Mouse (Mus musculus): ENCODE results near the gene Irf2bpl.

The Irf2bpl gene

DNA sequence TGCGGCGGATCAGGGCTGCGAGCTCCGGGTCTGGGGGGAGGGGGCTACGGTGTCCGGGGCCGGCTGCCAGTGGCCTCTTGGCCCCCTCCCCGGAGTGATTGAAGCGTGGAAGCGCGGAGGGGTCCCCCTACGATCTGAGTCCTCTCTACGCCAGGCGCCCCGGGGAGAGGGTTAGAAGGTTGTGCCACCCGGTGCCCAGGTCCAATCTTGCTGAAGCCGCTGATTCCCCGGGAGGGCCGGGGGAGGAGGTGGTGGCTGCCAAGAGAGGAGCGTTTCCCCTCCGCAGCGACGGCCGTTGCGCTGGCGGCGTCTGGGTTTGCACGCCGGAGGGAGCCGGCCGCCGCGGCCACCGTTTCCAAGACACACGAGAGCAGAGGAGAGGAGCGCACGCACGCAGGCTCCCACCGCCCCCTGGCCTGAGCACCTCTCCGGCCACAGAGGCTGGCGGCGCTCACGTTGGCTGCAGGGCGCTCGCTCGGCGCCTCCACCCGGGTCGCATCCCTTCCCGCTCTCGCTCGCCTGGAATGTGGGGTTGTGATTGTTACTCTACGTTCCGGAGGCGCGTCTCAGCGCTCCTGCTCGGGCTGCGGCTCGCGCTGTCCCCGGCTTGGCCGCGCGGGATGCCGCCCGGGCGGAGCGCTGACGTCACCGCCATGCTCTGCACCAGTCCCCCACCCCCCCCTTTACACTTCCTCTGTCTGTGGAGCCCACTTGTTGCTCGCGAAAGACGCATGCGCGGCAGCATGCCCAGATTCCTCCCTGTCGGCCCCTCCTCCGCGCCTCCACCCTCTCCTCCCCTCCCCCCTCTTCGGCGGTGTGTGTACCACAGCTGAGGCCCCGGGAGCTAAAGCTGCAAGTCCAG is at the start of gene Irf2bpl:
Gene Irf2bpl (minus strand): TSS at position 602 of the 862 bp plus-strand sequence.
- in situ Hi-C loops (cut with MboI; ENCODE audit: low pct_unique_long_range_greater_than_20kb in 1 of 2, low sequenced_read_pairs in 2 of 2, unreplicated experiment in 1 of 2) = no loop called here

- in situ Hi-C loops (cut with MboI; ENCODE audit: low pct_unique_long_range_greater_than_20kb in 1 of 2, low sequenced_read_pairs in 2 of 2, unreplicated experiment in 1 of 2) = loop anchor here in 1 of 2 experiments (10.0 kb wide), 1 partner anchor 138 kb away; no protein-coding TSS in a partner anchor
Measured at GRCm38 (mm10) chr12:86932575-86932952, 48.0 kb upstream of the Irf2bpl start.

GRCm38 (mm10) chr12:86931919-86932574 is 47.4 kb upstream of the Irf2bpl start:
- in situ Hi-C loops (cut with MboI; ENCODE audit: low pct_unique_long_range_greater_than_20kb in 1 of 2, low sequenced_read_pairs in 2 of 2, unreplicated experiment in 1 of 2) = loop anchor here in 1 of 2 experiments (10.0 kb wide), 1 partner anchor 137 kb away; no protein-coding TSS in a partner anchor

DNA sequence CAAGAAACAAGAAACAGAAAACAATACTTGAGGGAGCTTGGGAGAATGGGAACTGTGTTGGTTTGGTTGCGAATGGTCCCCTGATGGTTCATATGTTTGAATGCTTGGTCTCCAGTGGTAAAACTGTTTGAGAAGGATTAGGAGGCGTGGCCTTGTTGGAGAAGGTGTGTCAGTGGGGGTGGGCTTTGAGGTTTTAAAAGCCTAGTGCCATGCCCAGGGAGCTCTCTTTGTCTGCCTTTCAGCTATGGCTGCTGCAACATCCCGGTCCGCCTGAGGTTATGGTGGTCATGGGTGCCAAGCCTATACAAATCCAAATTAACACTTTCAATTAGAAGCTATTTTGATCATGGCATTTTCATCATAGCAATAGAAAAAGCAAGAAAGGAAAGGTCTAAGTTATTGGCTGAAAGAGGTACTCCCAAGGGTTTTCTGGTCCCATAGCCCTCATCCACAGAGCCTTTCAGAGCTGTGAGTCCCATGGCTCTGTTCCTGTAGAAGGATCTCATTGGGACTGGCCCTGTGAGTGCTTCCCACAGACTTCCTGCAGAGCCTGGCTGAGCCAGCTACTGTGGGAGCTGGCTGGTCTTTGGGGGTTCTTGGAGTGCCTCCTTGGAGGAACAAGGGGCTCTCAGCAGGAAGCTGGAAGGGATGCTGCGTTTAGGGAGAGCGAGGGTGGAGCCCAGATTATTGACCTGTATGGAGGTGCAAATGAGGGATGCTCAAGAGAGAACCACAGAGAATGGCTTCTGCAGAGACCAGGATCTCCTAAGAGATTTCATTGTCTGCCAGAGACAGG is 46.5 kb upstream of the Irf2bpl start:
- in situ Hi-C loops (cut with MboI; ENCODE audit: low pct_unique_long_range_greater_than_20kb in 1 of 2, low sequenced_read_pairs in 2 of 2, unreplicated experiment in 1 of 2) = loop anchor here in 1 of 2 experiments (10.0 kb wide), 1 partner anchor 136 kb away; no protein-coding TSS in a partner anchor

DNA sequence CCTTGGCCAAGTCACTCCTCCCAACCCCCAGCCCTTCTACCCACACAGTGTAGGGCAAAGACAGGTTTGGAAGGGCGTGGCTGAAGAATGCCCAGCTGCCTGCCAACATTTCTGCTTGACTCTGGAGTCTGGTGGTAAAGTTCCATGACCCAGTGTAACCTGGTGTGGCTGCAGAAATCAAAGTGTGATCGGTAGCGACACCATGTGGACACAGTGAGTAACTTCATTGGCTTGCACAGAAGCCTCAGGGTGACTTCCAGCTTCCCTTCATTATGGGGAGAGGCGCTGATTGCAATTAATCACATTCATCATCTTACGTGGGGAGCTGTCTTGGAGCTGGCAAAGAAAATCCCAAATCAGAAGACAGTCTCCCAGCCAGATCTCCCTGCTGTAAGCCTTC is 39.2 kb upstream of the Irf2bpl start:
- in situ Hi-C loops (cut with MboI; ENCODE audit: low pct_unique_long_range_greater_than_20kb in 1 of 2, low sequenced_read_pairs in 2 of 2, unreplicated experiment in 1 of 2) = loop anchor here in 1 of 2 experiments (10.0 kb wide), 1 partner anchor 129 kb away; no protein-coding TSS in a partner anchor

GRCm38 (mm10) chr12:86918983-86919722 is 34.6 kb upstream of the Irf2bpl start:
- in situ Hi-C loops (cut with MboI; ENCODE audit: low pct_unique_long_range_greater_than_20kb in 1 of 2, low sequenced_read_pairs in 2 of 2, unreplicated experiment in 1 of 2) = no loop called here

GRCm38 (mm10) chr12:86918361-86918967 is 33.9 kb upstream of the Irf2bpl start:
- in situ Hi-C loops (cut with MboI; ENCODE audit: low pct_unique_long_range_greater_than_20kb in 1 of 2, low sequenced_read_pairs in 2 of 2, unreplicated experiment in 1 of 2) = no loop called here

DNA sequence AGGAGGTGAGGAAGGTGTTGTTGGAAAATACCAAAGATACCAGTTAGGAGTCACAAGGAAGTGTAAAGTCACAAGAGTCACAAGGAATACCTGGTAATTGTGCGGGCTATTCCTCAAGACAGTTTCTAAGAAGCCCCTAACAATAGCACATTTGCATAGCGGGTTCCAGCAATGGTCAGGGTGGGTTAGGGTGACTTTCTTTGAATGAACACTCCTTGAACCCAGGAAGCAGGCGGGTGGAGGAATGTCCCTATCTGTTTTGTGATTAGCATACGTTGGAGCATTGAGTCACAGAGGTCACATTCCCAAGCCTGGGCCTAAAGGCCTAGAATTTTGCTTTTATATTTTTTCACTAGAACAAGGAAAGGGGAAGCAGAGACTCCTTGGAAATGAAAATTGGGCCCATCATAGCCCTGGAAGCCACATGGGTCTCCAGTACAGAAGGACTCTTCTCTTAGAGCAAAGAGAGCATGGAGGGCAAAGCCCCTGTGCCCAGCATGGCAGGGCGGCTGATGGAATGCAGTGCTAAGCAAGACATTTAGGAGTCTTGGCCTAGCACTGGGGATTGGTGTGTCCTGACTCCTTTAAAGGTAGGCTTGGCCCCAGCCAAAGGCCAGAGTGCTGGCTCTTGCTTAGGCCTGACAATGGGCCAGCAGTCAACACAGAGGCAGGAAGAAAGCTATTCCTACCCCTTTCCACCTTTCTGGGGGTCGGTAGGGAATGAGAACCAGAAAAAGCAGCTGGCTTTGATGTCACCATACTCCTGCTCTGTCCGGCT is 32.4 kb upstream of the Irf2bpl start:
- in situ Hi-C loops (cut with MboI; ENCODE audit: low pct_unique_long_range_greater_than_20kb in 1 of 2, low sequenced_read_pairs in 2 of 2, unreplicated experiment in 1 of 2) = no loop called here

DNA sequence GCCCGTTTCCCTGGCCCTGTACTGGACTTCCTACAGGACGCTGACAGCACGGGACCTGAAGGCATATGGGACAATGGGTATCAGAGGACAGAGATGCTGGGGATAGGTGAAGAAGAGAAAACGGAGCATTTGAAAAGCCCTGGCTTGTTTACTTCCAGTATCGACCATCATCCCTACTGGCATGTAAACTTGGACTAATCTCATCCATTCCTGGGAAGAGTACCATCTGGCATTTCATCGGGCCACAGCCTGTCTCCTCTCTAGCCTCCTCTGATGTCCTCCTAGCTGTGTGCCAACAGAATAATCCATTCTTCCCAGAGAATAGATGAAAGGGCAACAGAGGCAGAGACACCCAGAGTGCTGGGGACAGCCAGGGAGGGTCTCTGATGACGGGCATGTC is 31.0 kb upstream of the Irf2bpl start:
- in situ Hi-C loops (cut with MboI; ENCODE audit: low pct_unique_long_range_greater_than_20kb in 1 of 2, low sequenced_read_pairs in 2 of 2, unreplicated experiment in 1 of 2) = no loop called here

- in situ Hi-C loops (cut with MboI; ENCODE audit: low pct_unique_long_range_greater_than_20kb in 1 of 2, low sequenced_read_pairs in 2 of 2, unreplicated experiment in 1 of 2) = no loop called here
Measured at GRCm38 (mm10) chr12:86914756-86915155, 30.2 kb upstream of the Irf2bpl start.

DNA sequence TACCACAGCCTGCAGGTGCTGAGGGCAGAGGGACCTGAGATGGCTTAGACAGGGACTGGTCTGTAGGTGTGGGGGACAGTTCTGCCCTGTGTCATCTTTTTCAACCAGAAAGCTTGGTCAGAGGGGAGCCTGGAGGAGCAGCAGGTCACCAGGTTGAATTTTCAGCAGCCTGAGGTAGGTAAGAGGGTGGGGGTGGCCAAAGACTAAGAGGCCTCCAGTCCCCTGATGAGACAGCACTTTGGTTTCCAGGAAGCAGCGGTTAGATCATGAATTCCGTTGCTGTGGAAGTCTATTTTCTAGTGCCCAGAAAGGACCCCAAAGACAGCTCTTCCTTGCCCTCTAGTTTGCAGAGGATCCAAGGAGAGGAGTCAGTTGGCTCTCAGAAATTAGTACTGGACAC is 29.8 kb upstream of the Irf2bpl start:
- in situ Hi-C loops (cut with MboI; ENCODE audit: low pct_unique_long_range_greater_than_20kb in 1 of 2, low sequenced_read_pairs in 2 of 2, unreplicated experiment in 1 of 2) = no loop called here

DNA sequence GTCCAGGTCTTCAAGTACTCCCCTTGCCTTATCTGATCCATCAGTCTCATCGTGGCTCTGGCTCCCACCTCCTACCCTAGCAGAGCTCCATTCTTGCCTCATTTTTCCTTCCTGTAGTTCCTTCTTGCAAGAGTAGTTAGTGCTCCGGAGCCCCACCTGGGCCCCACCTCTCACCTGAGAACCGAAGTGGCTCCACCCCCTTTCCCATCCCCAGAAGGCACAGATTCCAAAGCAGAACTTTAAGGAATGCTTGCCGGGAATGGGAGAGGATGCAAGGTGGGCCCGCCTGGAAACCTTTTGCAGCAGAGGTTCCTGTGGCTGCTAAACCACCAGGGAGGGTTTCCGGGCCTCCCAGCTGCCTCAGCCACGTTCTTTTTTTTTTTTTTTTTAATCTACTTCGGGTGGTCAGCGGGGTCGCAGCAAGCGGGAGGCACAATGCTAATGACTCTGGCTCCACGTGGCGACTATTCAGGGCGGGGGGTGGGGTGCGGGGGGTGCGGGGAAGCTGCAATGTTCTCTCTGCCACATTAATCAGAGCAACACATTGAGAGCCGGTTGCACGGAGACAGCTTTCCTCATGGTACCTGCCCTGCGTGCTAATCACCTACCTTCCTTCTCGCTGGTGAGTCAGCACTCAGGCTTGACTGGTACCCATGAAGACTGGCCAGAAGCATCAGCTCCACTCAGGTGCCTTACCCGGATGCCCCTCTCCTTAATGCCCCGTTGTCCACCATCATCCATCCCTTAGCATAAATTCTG is 27.9 kb upstream of the Irf2bpl start:
- in situ Hi-C loops (cut with MboI; ENCODE audit: low pct_unique_long_range_greater_than_20kb in 1 of 2, low sequenced_read_pairs in 2 of 2, unreplicated experiment in 1 of 2) = no loop called here

- in situ Hi-C loops (cut with MboI; ENCODE audit: low pct_unique_long_range_greater_than_20kb in 1 of 2, low sequenced_read_pairs in 2 of 2, unreplicated experiment in 1 of 2) = no loop called here
Measured at GRCm38 (mm10) chr12:86911482-86911931, 26.9 kb upstream of the Irf2bpl start.

DNA sequence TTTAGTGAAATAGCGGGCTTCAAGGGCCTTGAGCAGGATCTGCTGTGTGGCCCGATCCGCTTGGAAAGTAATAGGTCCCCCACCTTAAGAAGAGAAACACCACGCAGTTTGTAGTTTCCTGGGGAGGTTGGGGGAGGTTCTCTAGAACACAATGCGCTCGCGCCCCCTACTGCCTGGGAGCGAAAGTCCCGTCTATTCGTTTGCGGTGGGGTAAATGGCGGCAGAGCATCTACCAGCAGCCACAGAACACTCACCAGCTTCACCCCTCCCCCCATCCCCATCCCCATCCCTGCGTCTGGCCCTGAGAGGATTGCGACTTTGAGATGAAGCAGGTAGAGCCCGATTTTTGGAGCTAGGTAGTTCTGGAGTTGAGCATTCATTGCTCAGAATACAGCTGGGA is 21.8 kb upstream of the Irf2bpl start:
- in situ Hi-C loops (cut with MboI; ENCODE audit: low pct_unique_long_range_greater_than_20kb in 1 of 2, low sequenced_read_pairs in 2 of 2, unreplicated experiment in 1 of 2) = loop anchor here (5.0 to 10.0 kb wide), 2 partner anchors 34 to 112 kb away; no protein-coding TSS in a partner anchor

GRCm38 (mm10) chr12:86905876-86906275 is 21.3 kb upstream of the Irf2bpl start:
- in situ Hi-C loops (cut with MboI; ENCODE audit: low pct_unique_long_range_greater_than_20kb in 1 of 2, low sequenced_read_pairs in 2 of 2, unreplicated experiment in 1 of 2) = loop anchor here (5.0 to 10.0 kb wide), 2 partner anchors 34 to 111 kb away; no protein-coding TSS in a partner anchor

DNA sequence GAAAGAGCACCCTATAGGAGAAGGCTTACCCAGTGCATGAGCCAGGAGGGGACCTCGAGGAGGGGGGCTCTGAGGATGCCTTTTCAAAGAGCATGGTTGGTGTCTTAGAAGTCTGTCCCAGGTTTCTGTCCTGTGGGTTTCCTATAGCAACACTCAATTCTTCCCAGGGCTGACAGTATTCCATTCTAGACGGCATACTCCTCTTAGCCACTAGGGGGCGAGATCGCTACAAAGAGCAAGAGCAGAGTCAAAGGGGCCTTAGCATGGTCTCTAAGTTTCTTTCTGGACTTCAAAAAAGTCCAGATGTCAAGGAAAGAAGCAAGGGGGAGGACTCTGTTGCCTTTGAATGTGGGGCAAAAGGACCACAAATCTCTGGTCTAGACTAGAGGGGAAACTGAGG is 20.6 kb upstream of the Irf2bpl start:
- in situ Hi-C loops (cut with MboI; ENCODE audit: low pct_unique_long_range_greater_than_20kb in 1 of 2, low sequenced_read_pairs in 2 of 2, unreplicated experiment in 1 of 2) = loop anchor here (5.0 to 10.0 kb wide), 2 partner anchors 33 to 110 kb away; no protein-coding TSS in a partner anchor
